Mouse (Mus musculus) forebrain, embryonic 11.5 days (tissue): ENCODE results near the gene Klhl2. TPM values are rescaled to one million over a fixed set of nuclear protein-coding genes. Genes with fewer than 3 reads are reported as not detected.

Source experiments
- ATAC-seq: fragments of 200-750 bp; cut with Nextera tagmentation; replicated peaks from 2 replicates; pipeline ENCODE4 v1.8.0; 2017; ENCODE audit warnings: moderate TSS enrichment; ENCODE audit not compliant: low FRiP score
- DNase-seq: peaks from one replicate; pipeline ENCODE4 v3.0.0-alpha.2; 2017; ENCODE audit warnings: low spot score
- H3K27ac ChIP-seq: fragments of 300-500 bp; sonication (generic); 2 replicates; pipeline ENCODE4 v1.5.1; 2014; ENCODE audit warnings: low read depth, low read length
- H3K27me3 ChIP-seq: fragments of 300-500 bp; sonication (generic); 2 replicates; pipeline ENCODE4 v1.6.1; 2014; ENCODE audit warnings: mild to moderate bottlenecking, low read length, mixed read lengths; ENCODE audit not compliant: control insufficient read depth, insufficient read depth
- H3K36me3 ChIP-seq: fragments of 300-500 bp; sonication (generic); 2 replicates; pipeline ENCODE4 v1.6.1; 2014; ENCODE audit warnings: mild to moderate bottlenecking, low read length, moderate library complexity, mixed read lengths; ENCODE audit not compliant: control insufficient read depth, insufficient read depth
- H3K4me1 ChIP-seq: fragments of 300-500 bp; sonication (generic); replicated peaks from 2 replicates; pipeline ENCODE4 v1.6.1; 2014; ENCODE audit warnings: low read length, mixed read lengths; ENCODE audit not compliant: control insufficient read depth, insufficient read depth
- H3K4me2 ChIP-seq: fragments of 300-500 bp; sonication (generic); 2 replicates; pipeline ENCODE4 v1.6.1; 2014; ENCODE audit warnings: low read depth, mild to moderate bottlenecking, low read length, moderate library complexity, mixed read lengths; ENCODE audit not compliant: severe bottlenecking
- H3K4me3 ChIP-seq: fragments of 300-500 bp; sonication (generic); 2 replicates; pipeline ENCODE4 v1.5.1; 2014; ENCODE audit warnings: low read depth, low read length
- H3K9ac ChIP-seq: fragments of 300-500 bp; sonication (generic); 2 replicates; pipeline ENCODE4 v1.6.1; 2014; ENCODE audit warnings: low read length
- H3K9me3 ChIP-seq: fragments of 300-500 bp; sonication (generic); 2 replicates; pipeline ENCODE4 v1.6.1; 2016; ENCODE audit warnings: low read length, mixed read lengths; ENCODE audit not compliant: control insufficient read depth
- WGBS: fragments of 180-500 bp; shearing (Covaris S2); extraction: QIAGEN DNeasy Blood & Tissue Kit; methylation state at CpG from one replicate; pipeline ENCODE4 v1.1.7; 2014; 5-methylcytosine and 5-hydroxymethylcytosine counted together
- polyA plus RNA-seq: library from polyadenylated mRNA; unstranded; fragments of >200 nt; fragmentation: Nextera tagmentation; extraction: Ambion mirVana; gene quantifications from 2 replicates; pipeline ENCODE4 v1.2.1, GENCODE M21; 2014

Klhl2 gene
- polyA plus RNA-seq, 1 experiment from 2014 or later: 22.6 TPM

DNA sequence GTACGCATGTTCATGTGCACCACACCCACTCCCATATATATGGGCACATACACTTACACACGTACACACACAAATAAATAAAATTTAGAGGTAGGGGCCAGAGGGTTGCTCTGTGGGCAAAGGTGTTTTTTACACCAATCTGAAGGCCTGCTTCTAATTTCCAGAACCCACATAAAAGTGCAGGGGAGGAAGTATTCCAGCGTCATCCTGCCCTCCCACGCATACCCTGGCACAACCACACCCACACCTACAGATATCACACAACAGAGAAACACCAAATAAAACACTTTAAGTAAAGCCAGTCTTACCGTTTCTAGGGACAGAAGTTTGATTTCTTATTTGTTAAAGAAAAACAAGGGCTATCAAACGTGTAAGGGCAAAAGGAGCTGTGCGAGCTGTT, 79.0 kb downstream of the Klhl2 start:
- no peak for DNase-seq
- Histone ChIP-seq H3K27ac (no peak overlapping the region), H3K9ac (no peak overlapping the region), H3K4me1 (no peaks in the 10 kb centered on the region), H3K27me3 (no peaks in the 10 kb centered on the region), H3K9me3 (no peaks in the 10 kb centered on the region), H3K4me3 (no peak overlapping the region), H3K4me2 (no peak overlapping the region), H3K36me3 (no peaks in the 10 kb centered on the region)
- 92% methylated on average over 7 of the region's 7 CpGs for WGBS
- no peak for ATAC-seq

DNA sequence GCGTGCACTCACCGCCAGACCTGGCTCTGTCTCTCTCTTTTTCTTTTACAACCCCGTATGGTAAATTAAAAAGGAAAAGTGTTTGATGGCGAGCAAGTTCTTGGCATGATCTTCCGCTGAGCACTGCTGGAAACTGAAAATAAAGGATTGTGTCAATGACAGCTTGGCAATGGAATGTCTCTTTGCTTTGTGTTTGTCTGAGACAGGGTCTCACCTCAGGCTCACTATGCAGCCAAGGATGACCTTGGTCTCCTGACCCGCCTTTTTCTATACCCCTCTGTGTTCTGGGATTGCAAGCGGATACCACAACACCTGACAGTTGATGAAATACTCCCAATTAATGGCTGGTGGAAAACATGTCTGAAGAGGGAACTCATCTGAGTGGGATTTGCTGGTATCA, 80.2 kb downstream of the Klhl2 start:
- H3K36me3 ChIP-seq: no peaks in the 10 kb centered on the region
- 86% methylated on average over 7 of the region's 7 CpGs for WGBS
- no peak overlapping the region for H3K27ac ChIP-seq
- ATAC-seq (no peak), DNase-seq (no peak)
- no peak overlapping the region for H3K9ac ChIP-seq
- no peaks in the 10 kb centered on the region for H3K9me3 ChIP-seq
- H3K27me3 ChIP-seq: no peaks in the 10 kb centered on the region
- no peak overlapping the region for H3K4me2 ChIP-seq
- H3K4me1 ChIP-seq: no peaks in the 10 kb centered on the region
- no peak overlapping the region for H3K4me3 ChIP-seq

DNA sequence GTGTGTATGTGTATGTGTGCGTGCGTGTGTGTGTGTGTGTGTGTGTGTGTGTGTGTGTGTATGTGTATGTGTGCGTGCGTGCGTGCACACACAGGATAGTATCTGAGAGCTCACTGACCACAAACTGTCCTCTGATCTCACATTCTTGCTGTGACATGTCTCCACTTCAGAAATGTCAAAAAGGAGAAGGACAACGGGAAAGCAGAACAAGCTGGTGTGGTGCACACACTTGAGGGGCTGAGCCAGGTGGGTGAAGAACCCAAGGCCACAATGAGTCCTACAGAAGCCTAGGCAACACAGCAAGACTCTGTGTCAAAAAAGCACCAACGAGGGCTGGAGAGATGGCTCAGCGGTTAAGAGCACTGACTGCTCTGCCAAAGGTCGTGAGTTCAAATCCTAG, 81.2 kb downstream of the Klhl2 start:
- Histone ChIP-seq H3K4me1 (no peaks in the 10 kb centered on the region), H3K9me3 (no peaks in the 10 kb centered on the region), H3K36me3 (no peaks in the 10 kb centered on the region), H3K27ac (no peak overlapping the region), H3K4me2 (no peak overlapping the region), H3K27me3 (no peaks in the 10 kb centered on the region), H3K9ac (no peak overlapping the region), H3K4me3 (no peak overlapping the region)
- DNase-seq (no peak), ATAC-seq (no peak)
- 86% methylated on average over 9 of the region's 9 CpGs for WGBS

DNA sequence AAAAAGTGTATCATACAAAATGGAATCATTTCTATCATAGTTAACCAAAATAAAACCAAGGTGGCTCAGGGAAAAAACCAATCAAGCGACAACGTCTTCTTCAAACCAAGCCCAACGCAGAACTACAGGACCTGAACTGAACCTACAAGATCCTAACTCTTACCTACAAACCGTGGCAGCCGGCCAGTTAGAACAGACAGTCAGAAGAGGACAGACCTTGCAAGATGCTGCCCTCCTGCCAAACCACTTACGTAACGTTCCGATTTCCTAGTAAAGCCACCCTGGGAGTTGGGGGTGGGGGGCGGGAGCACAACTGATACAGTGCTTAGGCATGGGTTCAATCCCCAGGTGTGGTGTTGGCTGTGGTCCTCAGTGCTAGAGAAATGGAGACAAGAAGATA, 82.8 kb downstream of the Klhl2 start:
- Histone ChIP-seq H3K4me1 (no peaks in the 10 kb centered on the region), H3K4me2 (no peak overlapping the region), H3K9me3 (no peaks in the 10 kb centered on the region), H3K9ac (no peak overlapping the region), H3K36me3 (no peaks in the 10 kb centered on the region), H3K4me3 (no peak overlapping the region), H3K27ac (no peak overlapping the region), H3K27me3 (no peaks in the 10 kb centered on the region)
- DNase-seq (no peak), ATAC-seq (no peak)
- 95% methylated on average over 9 of the region's 9 CpGs for WGBS

DNA sequence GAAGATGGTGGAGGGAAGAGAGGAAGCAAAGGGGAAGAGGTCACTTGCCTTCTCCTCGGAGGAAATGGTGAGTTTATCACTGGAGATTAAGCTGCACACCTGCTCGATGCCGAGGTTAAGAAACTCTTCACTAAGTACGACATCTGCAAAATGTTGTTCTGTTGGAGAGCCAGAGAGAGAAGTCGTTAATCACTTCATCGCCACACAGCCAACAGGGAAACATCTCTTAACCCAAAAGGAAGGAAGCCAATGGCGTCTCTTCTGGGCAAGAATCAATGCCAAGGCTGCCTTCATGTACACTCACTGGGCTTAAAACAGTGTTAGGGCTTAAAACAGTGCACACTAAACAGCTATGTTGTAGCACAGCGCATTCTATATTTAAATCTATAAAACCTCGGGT, 85.7 kb downstream of the Klhl2 start:
- Histone ChIP-seq H3K9ac (no peak overlapping the region), H3K9me3 (no peaks in the 10 kb centered on the region), H3K36me3 (no peaks in the 10 kb centered on the region), H3K27me3 (no peaks in the 10 kb centered on the region), H3K4me2 (no peak overlapping the region), H3K4me3 (no peak overlapping the region), H3K4me1 (no peaks in the 10 kb centered on the region), H3K27ac (no peak overlapping the region)
- 88% methylated on average over 9 of the region's 9 CpGs for WGBS
- ATAC-seq (no peak), DNase-seq (no peak)

DNA sequence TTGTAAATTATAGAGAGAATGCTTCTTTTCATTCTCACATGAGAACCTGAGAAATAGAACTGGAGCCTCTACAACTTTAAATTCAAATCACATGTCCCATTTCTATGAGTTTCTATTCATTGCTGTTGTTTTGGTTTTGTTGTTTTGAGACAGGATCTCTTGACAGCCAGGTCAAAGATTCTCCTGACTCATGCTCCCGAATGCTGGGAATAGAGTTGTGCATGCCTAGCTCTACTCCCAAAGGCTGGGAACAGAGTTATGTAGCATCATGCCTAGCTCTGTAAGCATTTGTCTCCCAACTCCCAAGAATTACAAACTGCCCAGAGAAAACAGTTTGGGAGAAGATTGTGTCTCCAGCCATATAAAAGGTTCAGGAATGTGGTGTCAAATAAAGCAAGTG, 87.1 kb downstream of the Klhl2 start:
- WGBS: 91% methylated on average over 1 of the region's 1 CpGs
- no peak overlapping the region for H3K9ac ChIP-seq

DNA sequence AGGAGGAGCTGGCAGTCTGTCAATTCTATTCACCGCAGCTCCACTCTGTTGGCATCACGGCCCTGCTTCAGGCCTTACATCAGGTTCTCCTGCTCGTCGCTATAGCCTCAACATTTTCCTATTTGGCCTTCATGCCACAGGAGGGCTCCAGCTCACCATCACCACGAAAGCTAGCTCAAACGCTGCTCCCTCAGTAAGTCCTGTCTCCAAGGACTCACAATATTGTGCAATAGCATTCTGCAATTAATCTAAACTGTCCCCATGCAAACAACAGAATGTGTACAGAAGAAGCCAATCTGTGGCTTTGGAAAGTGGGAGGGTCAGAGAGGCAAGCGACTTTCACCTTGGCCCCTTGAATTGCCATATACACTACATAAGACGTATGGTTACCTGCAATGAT, 88.4 kb downstream of the Klhl2 start:
- Histone ChIP-seq H3K27ac (no peak overlapping the region), H3K4me2 (no peak overlapping the region), H3K9me3 (no peaks in the 10 kb centered on the region), H3K27me3 (no peaks in the 10 kb centered on the region), H3K36me3 (0 out of 2 replicates have a peak, but pooled peaks cover 3% of the 10 kb centered on the region), H3K9ac (no peak overlapping the region), H3K4me3 (no peak overlapping the region), H3K4me1 (no peaks in the 10 kb centered on the region)
- no peak for DNase-seq
- WGBS: 91% methylated on average over 8 of the region's 8 CpGs
- no peak for ATAC-seq

More for the DNA sequence above, 87.1 kb downstream of the Klhl2 start:
- DNase-seq: no peak
- no peaks in the 10 kb centered on the region for H3K27me3 ChIP-seq
- H3K9me3 ChIP-seq: no peaks in the 10 kb centered on the region
- H3K4me3 ChIP-seq: no peak overlapping the region
- no peak for ATAC-seq
- H3K4me1 ChIP-seq: no peaks in the 10 kb centered on the region
- no peak overlapping the region for H3K27ac ChIP-seq
- H3K36me3 ChIP-seq: 0 out of 2 replicates have a peak, but pooled peaks cover 2% of the 10 kb centered on the region
- H3K4me2 ChIP-seq: no peak overlapping the region

DNA sequence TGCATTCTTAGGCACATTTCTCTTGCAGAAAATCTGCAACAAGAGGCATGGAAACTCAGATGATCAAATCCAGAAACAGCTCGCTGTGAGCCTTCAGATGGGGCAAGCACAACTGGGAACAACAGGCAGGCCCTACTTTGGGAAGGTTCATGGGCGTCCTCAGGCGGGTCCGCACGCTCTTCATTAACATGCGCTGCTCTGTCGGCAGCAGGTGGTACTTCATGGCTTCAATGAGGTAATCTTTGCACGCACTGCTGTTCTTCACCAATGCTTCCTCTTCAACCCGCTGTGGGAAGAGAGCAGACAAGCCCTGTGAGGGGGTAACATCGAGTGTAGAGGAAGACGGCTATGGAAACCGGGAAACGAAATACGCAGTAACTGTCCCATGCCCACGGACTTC, 91.9 kb downstream of the Klhl2 start:
- Histone ChIP-seq H3K4me2 (no peak overlapping the region), H3K9ac (no peak overlapping the region), H3K27ac (no peak overlapping the region), H3K36me3 (0 out of 2 replicates have a peak, but pooled peaks cover 3% of the 10 kb centered on the region), H3K9me3 (no peaks in the 10 kb centered on the region), H3K27me3 (no peaks in the 10 kb centered on the region), H3K4me3 (no peak overlapping the region), H3K4me1 (no peaks in the 10 kb centered on the region)
- no peak for DNase-seq
- no peak for ATAC-seq
- WGBS: 95% methylated on average over 15 of the region's 15 CpGs

DNA sequence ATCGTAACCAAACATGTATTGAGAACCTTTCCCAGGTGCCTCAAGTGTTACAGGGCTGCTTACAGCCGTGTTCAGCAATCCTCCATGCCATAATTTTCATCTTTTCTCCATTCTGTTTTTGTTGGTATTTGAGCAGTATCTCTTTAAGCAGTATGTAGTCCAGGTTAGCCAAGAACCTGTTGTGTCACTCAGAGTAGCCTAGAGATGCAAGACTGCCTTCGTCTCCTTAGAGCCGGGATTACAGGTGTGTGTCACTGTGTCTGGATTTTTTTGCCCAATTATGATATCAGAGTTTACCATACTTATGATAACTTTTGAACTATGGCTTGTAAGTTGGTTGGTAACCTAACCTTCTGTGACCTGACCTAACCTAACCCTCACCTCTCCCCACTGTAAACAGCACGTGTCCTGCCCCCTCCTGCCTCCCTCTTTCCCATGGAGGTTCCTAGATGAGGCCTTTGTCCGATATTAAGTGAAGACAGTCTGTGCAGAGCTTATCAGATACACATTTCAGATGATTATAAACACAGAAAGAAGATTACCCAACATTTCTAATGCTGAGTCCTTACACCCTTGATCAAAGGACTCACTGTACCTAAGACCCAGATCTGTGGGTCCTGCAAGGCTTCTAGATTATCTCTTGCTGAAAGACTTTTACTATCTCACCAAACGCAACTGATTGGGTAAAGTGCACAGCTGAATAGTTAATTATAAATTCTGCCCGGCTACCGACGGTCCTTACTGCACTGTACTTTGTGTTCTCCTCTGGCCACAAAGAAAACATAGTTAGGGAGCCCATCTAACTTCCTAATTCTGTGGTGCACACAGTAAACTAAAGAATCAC, 103.4 kb downstream of the Klhl2 start:
- no peaks in the 10 kb centered on the region for H3K4me1 ChIP-seq
- DNase-seq (no peak), ATAC-seq (no peak)
- no peaks in the 10 kb centered on the region for H3K27me3 ChIP-seq
- no peak overlapping the region for H3K27ac ChIP-seq
- no peak overlapping the region for H3K9ac ChIP-seq
- no peaks in the 10 kb centered on the region for H3K9me3 ChIP-seq
- H3K4me2 ChIP-seq: no peak overlapping the region
- H3K4me3 ChIP-seq: no peak overlapping the region
- 91% methylated on average over 10 of the region's 10 CpGs for WGBS
- peaks cover 3% of the 10 kb centered on the region; the same call in 1 of the 2 replicates for H3K36me3 ChIP-seq
